Mouse (Mus musculus) bone marrow macrophage, adult 2 months (primary cell): ENCODE measurements around the gene E2f8.

Source experiments
- CTCF ChIP-seq: IDR thresholded peaks from 2 replicates; pipeline ENCODE4 v1.5.1; 2012; ENCODE audit warnings: low read depth, mild to moderate bottlenecking, low read length, moderate library complexity
- POLR2A ChIP-seq: IDR thresholded peaks from 2 replicates; pipeline ENCODE4 v1.6.1; 2012; ENCODE audit warnings: mild to moderate bottlenecking, low read depth, low read length, borderline replicate concordance

- TF ChIP-seq POLR2A (no peak), CTCF (no peak)
These were observed 10.1 kb downstream of the E2f8 start for GRCm38 (mm10) chr7:48871292-48871691.
